Mouse (Mus musculus): ENCODE measurements around the gene Chtf18.
"Not testable (repeated sequence)": the region's sequence is repeated elsewhere in the genome, so short reads cannot be mapped to it uniquely, and the experiment has no call there.

Gene Chtf18

GRCm38 (mm10) chr17:25727265-25728008 lies at the start of gene Chtf18, which contains the start of gene Rpusd1:
TSS of gene Chtf18 (minus strand) at chr17:25727419.
TSS of gene Rpusd1 (plus strand) at chr17:25727670.
- peak; percentile 96 for DNase-seq

- DNase-seq = no peak
Observed at GRCm38 (mm10) chr17:25775318-25776062, 48.3 kb upstream of the Chtf18 start.

- DNase-seq = peak; percentile 99
Observed at GRCm38 (mm10) chr17:25773549-25774120, 46.4 kb upstream of the Chtf18 start, which contains the start of gene Narfl. TSS of gene Narfl (plus strand) at chr17:25773776.

- DNase-seq = no peak
Observed at GRCm38 (mm10) chr17:25769331-25769730, 42.1 kb upstream of the Chtf18 start.

GRCm38 (mm10) chr17:25765886-25766285 lies 38.7 kb upstream of the Chtf18 start:
- no peak for DNase-seq

DNA sequence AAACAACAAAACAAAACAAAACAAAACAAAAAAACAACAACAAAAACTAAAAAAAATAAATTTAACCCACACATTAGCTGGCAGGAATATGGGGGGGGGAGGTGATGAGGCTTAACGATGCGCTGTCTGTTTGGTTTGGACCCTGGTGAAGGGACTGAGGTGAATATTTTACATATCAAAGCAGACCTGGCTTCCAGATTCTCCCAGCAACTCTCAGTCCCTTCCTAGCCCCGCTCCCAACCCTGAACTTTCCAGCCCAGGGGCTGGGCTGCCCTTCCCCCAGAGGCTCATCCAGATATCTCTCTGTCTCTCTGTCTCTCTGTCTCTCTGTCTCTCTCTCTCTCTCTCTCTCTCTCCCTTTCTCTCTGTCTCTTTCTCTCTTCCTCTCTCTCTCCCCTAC lies 35.4 kb upstream of the Chtf18 start:
- DNase-seq = no peak

GRCm38 (mm10) chr17:25761561-25761970 lies 34.3 kb upstream of the Chtf18 start:
- no peak for DNase-seq

GRCm38 (mm10) chr17:25760148-25760547 lies 32.9 kb upstream of the Chtf18 start:
- no peak for DNase-seq

DNA sequence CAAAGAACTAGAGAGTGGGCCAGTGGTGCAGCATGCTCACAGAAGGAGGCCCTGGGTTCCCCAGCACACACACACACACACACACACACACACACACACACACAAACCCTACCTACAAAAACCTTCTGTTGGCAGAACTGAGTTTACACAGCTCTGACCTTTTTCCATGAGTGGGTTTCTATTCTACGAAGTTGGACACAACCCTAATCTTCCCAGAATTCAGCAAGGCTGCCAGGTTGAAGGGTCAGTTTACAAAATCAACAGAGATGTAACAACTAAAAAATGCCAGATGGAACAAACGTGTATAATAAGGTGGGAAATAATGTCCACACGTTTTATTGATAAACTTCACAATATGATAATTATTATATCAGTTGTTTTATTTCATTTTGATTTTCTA lies 30.5 kb upstream of the Chtf18 start:
- no peak for DNase-seq

GRCm38 (mm10) chr17:25756378-25757242 lies 29.4 kb upstream of the Chtf18 start:
- DNase-seq = no peak

- DNase-seq = no peak
Observed at GRCm38 (mm10) chr17:25755627-25756377, 28.6 kb upstream of the Chtf18 start.

DNA sequence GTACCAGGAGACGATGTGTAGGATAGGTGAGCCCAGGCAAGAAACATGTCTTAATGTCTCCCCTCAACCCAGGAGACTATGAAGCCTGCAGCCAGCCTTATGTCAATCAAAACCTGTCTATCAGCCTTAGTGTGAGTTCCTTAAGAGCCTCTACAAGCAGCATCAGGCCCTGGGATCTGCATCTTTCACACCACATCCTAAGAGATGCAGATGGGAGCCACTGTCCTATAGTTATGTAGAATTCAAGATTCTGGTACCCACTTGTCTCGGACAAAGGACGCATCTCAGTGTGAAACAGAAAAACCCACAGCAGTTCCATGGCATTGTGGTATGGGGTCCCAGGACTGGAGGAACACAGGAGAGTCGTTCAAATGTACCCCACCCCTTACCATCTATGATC lies 27.9 kb upstream of the Chtf18 start:
- DNase-seq = no peak

GRCm38 (mm10) chr17:25754241-25754640 lies 27.0 kb upstream of the Chtf18 start, which contains the start of gene Msln:
TSS of gene Msln (minus strand) at chr17:25754378.
- DNase-seq = no peak

GRCm38 (mm10) chr17:25751446-25751845 lies 24.2 kb upstream of the Chtf18 start:
- no peak for DNase-seq

DNA sequence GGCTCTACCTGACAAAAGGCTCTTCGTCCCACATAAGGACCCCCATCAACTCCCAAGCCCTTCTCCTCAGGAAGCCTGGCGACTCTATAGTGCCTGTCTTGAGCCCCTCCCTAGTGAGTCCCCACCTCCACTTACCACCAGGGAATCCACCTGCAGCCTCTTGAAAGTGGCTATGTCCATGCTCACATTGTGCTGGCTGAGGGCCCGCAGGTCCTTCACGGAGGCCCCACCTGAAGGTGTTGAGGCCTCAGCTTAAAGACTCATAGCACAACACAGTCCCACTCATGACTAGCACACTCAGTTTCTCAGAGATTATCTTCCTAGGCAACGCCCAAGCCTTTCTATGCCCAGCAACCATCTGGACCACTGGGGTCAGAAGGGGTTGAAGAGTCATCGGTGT lies 22.1 kb upstream of the Chtf18 start:
- DNase-seq = no peak

DNA sequence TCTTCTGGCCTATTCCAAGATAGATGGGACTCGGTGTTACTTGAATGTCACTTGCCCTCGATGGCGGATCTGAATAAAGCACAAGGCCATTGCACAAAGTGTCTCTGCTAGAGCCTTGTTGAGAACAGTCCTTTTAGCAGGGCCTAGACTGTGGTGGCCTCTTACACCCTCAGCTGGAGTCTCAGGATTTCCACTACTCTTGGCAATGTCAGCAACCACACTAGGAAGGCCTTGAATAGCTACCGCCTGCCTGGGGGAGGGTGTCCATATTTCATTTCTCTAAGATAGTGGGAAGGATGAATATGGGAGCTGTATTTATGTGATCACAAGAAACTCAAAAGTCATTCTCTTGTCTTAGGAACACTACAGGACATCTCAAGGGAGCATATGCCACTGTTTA lies 21.0 kb upstream of the Chtf18 start:
- no peak for DNase-seq

- no peak for DNase-seq
Observed at GRCm38 (mm10) chr17:25744311-25744710, 17.1 kb upstream of the Chtf18 start.

GRCm38 (mm10) chr17:25743831-25744230 lies 16.6 kb upstream of the Chtf18 start:
- DNase-seq = no peak

DNA sequence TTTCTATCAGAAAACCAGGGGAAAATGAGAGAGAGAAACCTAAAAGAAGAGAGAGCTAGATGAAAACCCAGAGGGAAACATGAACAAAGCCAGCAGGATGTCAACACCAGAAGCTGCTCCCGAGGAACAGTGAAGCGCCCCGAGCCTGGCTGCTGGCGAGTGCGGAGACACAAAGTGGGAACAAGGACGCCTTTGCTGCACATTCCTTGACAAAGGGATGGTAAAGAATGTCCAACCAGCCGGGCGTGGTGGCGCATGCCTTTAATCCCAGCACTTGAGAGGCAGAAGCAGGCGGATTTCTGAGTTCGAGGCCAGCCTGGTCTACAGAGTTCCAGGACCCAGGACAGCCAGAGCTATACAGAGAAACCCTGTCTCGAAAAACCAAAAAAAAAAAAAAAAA lies 14.3 kb upstream of the Chtf18 start:
- DNase-seq = not testable (repeated sequence)

DNA sequence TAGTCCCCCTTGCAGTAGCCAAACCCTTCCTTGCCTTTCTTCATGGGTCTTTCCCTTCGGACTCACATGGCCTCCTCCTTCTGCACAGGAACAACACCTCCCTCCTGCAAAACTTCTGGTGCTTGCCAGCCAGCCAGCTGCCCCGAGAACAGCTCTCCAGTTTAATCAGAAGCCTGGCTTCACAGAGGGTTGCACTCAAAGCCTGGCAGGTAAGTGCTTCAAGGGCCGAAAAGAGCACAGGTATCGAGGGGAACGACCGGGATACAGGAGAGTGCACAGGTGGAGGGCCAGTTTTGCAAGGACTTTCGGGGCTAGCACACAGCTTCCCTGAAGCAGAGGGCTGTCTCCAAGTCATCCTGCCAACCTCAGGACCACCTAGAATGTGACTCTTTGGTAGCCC lies 11.6 kb upstream of the Chtf18 start:
- DNase-seq = no peak

- no peak for DNase-seq
Observed at GRCm38 (mm10) chr17:25735745-25736144, 8.5 kb upstream of the Chtf18 start, which contains the start of gene Mslnl. TSS of gene Mslnl (plus strand) at chr17:25736042.

GRCm38 (mm10) chr17:25735246-25735645 lies 8.0 kb upstream of the Chtf18 start:
- no peak for DNase-seq
